Mouse (Mus musculus): ENCODE results near the gene Gng7. TPM values are rescaled to one million over a fixed set of nuclear protein-coding genes. Genes with fewer than 3 reads are reported as not detected.
A peak's percentile ranks its signal among the peaks of the same experiment; 100 is the strongest.

The Gng7 gene
- polyA plus RNA-seq, 1 experiment from 2014 or later: 22.7 TPM

- H3K4me2 ChIP-seq (ENCODE audit: low read depth, low read length): no peak overlapping the region
- peaks cover 23% of the 10 kb centered on the region for H3K27me3 ChIP-seq (ENCODE audit: control insufficient read depth, insufficient read depth, low read length)
- no peak for ATAC-seq (ENCODE audit: low read depth)
- no peak overlapping the region for H3K27ac ChIP-seq (ENCODE audit: low read depth, low read length)
- 90% methylated on average over 12 of the region's 12 CpGs for WGBS
- H3K36me3 ChIP-seq (ENCODE audit: control insufficient read depth, insufficient read depth, low read length): no peaks in the 10 kb centered on the region
- no peaks in the 10 kb centered on the region for H3K4me1 ChIP-seq (ENCODE audit: control insufficient read depth, insufficient read depth, low read length)
- H3K9ac ChIP-seq (replicated peaks; ENCODE audit: low read depth, low read length): no peak overlapping the region
- H3K9me3 ChIP-seq (ENCODE audit: control insufficient read depth, low read length): no peaks in the 10 kb centered on the region
- no peak overlapping the region for H3K4me3 ChIP-seq (ENCODE audit: low read depth, low read length)
Measured at GRCm38 (mm10) chr10:80984223-80984622, 30.5 kb downstream of the Gng7 start.

GRCm38 (mm10) chr10:80982381-80982780 is 32.4 kb downstream of the Gng7 start:
- H3K27me3 ChIP-seq (ENCODE audit: control insufficient read depth, insufficient read depth, low read length): peaks cover 23% of the 10 kb centered on the region
- no peaks in the 10 kb centered on the region for H3K36me3 ChIP-seq (ENCODE audit: control insufficient read depth, insufficient read depth, low read length)
- no peaks in the 10 kb centered on the region for H3K4me1 ChIP-seq (ENCODE audit: control insufficient read depth, insufficient read depth, low read length)
- no peak overlapping the region for H3K4me3 ChIP-seq (ENCODE audit: low read depth, low read length)
- H3K27ac ChIP-seq (ENCODE audit: low read depth, low read length): no peak overlapping the region
- no peaks in the 10 kb centered on the region for H3K9me3 ChIP-seq (ENCODE audit: control insufficient read depth, low read length)
- no peak overlapping the region for H3K9ac ChIP-seq (replicated peaks; ENCODE audit: low read depth, low read length)
- no peak for ATAC-seq (ENCODE audit: low read depth)
- WGBS: 55% methylated on average over 4 of the region's 4 CpGs
- no peak overlapping the region for H3K4me2 ChIP-seq (ENCODE audit: low read depth, low read length)

GRCm38 (mm10) chr10:80981564-80982112 is 33.1 kb downstream of the Gng7 start:
- Histone ChIP-seq H3K4me2 (ENCODE audit: low read depth, low read length) (no peak overlapping the region), H3K9ac (replicated peaks; ENCODE audit: low read depth, low read length) (no peak overlapping the region), H3K27me3 (ENCODE audit: control insufficient read depth, insufficient read depth, low read length) (peaks cover 18% of the 10 kb centered on the region), H3K9me3 (ENCODE audit: control insufficient read depth, low read length) (no peaks in the 10 kb centered on the region), H3K36me3 (ENCODE audit: control insufficient read depth, insufficient read depth, low read length) (no peaks in the 10 kb centered on the region), H3K4me3 (ENCODE audit: low read depth, low read length) (no peak overlapping the region), H3K27ac (ENCODE audit: low read depth, low read length) (no peak overlapping the region), H3K4me1 (ENCODE audit: control insufficient read depth, insufficient read depth, low read length) (no peaks in the 10 kb centered on the region)
- 57% methylated on average over 7 of the region's 7 CpGs for WGBS
- no peak for ATAC-seq (ENCODE audit: low read depth)

- H3K36me3 ChIP-seq (ENCODE audit: control insufficient read depth, insufficient read depth, low read length): no peaks in the 10 kb centered on the region
- ATAC-seq (ENCODE audit: low read depth): no peak
- no peak overlapping the region for H3K4me3 ChIP-seq (ENCODE audit: low read depth, low read length)
- H3K9me3 ChIP-seq (ENCODE audit: control insufficient read depth, low read length): no peaks in the 10 kb centered on the region
- no peaks in the 10 kb centered on the region for H3K27me3 ChIP-seq (ENCODE audit: control insufficient read depth, insufficient read depth, low read length)
- no peak overlapping the region for H3K9ac ChIP-seq (replicated peaks; ENCODE audit: low read depth, low read length)
- H3K27ac ChIP-seq (ENCODE audit: low read depth, low read length): no peak overlapping the region
- WGBS: 88% methylated on average over 11 of the region's 11 CpGs
- no peak overlapping the region for H3K4me2 ChIP-seq (ENCODE audit: low read depth, low read length)
- H3K4me1 ChIP-seq (ENCODE audit: control insufficient read depth, insufficient read depth, low read length): 0 out of 2 replicates have a peak, but pooled peaks cover 3% of the 10 kb centered on the region
Measured at GRCm38 (mm10) chr10:80975478-80975877, 39.3 kb downstream of the Gng7 start.

GRCm38 (mm10) chr10:80973722-80974121 is 41.0 kb downstream of the Gng7 start:
- Histone ChIP-seq H3K27ac (ENCODE audit: low read depth, low read length) (no peak overlapping the region), H3K9ac (replicated peaks; ENCODE audit: low read depth, low read length) (no peak overlapping the region), H3K4me1 (ENCODE audit: control insufficient read depth, insufficient read depth, low read length) (0 out of 2 replicates have a peak, but pooled peaks cover 3% of the 10 kb centered on the region), H3K27me3 (ENCODE audit: control insufficient read depth, insufficient read depth, low read length) (no peaks in the 10 kb centered on the region), H3K9me3 (ENCODE audit: control insufficient read depth, low read length) (no peaks in the 10 kb centered on the region), H3K4me2 (ENCODE audit: low read depth, low read length) (no peak overlapping the region), H3K4me3 (ENCODE audit: low read depth, low read length) (no peak overlapping the region), H3K36me3 (ENCODE audit: control insufficient read depth, insufficient read depth, low read length) (no peaks in the 10 kb centered on the region)
- no peak for ATAC-seq (ENCODE audit: low read depth)
- 87% methylated on average over 1 of the region's 1 CpGs for WGBS

- Histone ChIP-seq H3K27ac (ENCODE audit: low read depth, low read length) (0 out of 2 replicates have a peak overlapping the region, but pooled peaks have one; percentile 16), H3K4me1 (ENCODE audit: control insufficient read depth, insufficient read depth, low read length) (peaks cover 6% of the 10 kb centered on the region; the same call in 1 of the 2 replicates), H3K9me3 (ENCODE audit: control insufficient read depth, low read length) (no peaks in the 10 kb centered on the region), H3K27me3 (ENCODE audit: control insufficient read depth, insufficient read depth, low read length) (no peaks in the 10 kb centered on the region), H3K9ac (replicated peaks; ENCODE audit: low read depth, low read length) (no peak overlapping the region), H3K36me3 (ENCODE audit: control insufficient read depth, insufficient read depth, low read length) (no peaks in the 10 kb centered on the region), H3K4me2 (ENCODE audit: low read depth, low read length) (no peak overlapping the region), H3K4me3 (ENCODE audit: low read depth, low read length) (no peak overlapping the region)
- no peak for ATAC-seq (ENCODE audit: low read depth)
- WGBS: 49% methylated on average over 11 of the region's 11 CpGs
Measured at GRCm38 (mm10) chr10:80972071-80972987, 42.4 kb downstream of the Gng7 start.

- no peaks in the 10 kb centered on the region for H3K36me3 ChIP-seq (ENCODE audit: control insufficient read depth, insufficient read depth, low read length)
- no peak overlapping the region for H3K27ac ChIP-seq (ENCODE audit: low read depth, low read length)
- no peak for ATAC-seq (ENCODE audit: low read depth)
- no peaks in the 10 kb centered on the region for H3K27me3 ChIP-seq (ENCODE audit: control insufficient read depth, insufficient read depth, low read length)
- H3K4me1 ChIP-seq (ENCODE audit: control insufficient read depth, insufficient read depth, low read length): peaks cover 6% of the 10 kb centered on the region; the same call in 1 of the 2 replicates
- no peaks in the 10 kb centered on the region for H3K9me3 ChIP-seq (ENCODE audit: control insufficient read depth, low read length)
- no peak overlapping the region for H3K4me2 ChIP-seq (ENCODE audit: low read depth, low read length)
- no peak overlapping the region for H3K9ac ChIP-seq (replicated peaks; ENCODE audit: low read depth, low read length)
- WGBS: 74% methylated on average over 15 of the region's 15 CpGs
- H3K4me3 ChIP-seq (ENCODE audit: low read depth, low read length): no peak overlapping the region
Measured at GRCm38 (mm10) chr10:80971533-80971932, 43.2 kb downstream of the Gng7 start.

- no peak for ATAC-seq (ENCODE audit: low read depth)
- no peaks in the 10 kb centered on the region for H3K27me3 ChIP-seq (ENCODE audit: control insufficient read depth, insufficient read depth, low read length)
- H3K36me3 ChIP-seq (ENCODE audit: control insufficient read depth, insufficient read depth, low read length): no peaks in the 10 kb centered on the region
- no peak overlapping the region for H3K4me2 ChIP-seq (ENCODE audit: low read depth, low read length)
- H3K4me1 ChIP-seq (ENCODE audit: control insufficient read depth, insufficient read depth, low read length): peaks cover 6% of the 10 kb centered on the region; the same call in 1 of the 2 replicates
- H3K9me3 ChIP-seq (ENCODE audit: control insufficient read depth, low read length): no peaks in the 10 kb centered on the region
- no peak overlapping the region for H3K27ac ChIP-seq (ENCODE audit: low read depth, low read length)
- no peak overlapping the region for H3K4me3 ChIP-seq (ENCODE audit: low read depth, low read length)
- WGBS: 85% methylated on average over 8 of the region's 8 CpGs
- no peak overlapping the region for H3K9ac ChIP-seq (replicated peaks; ENCODE audit: low read depth, low read length)
Measured at GRCm38 (mm10) chr10:80970159-80970558, 44.6 kb downstream of the Gng7 start.

- H3K4me1 ChIP-seq (ENCODE audit: control insufficient read depth, insufficient read depth, low read length): peaks cover 6% of the 10 kb centered on the region; the same call in 1 of the 2 replicates
- 79% methylated on average over 3 of the region's 3 CpGs for whole genome bisulfite sequencing
- no peaks in the 10 kb centered on the region for H3K36me3 ChIP-seq (ENCODE audit: control insufficient read depth, insufficient read depth, low read length)
- H3K27me3 ChIP-seq (ENCODE audit: control insufficient read depth, insufficient read depth, low read length): no peaks in the 10 kb centered on the region
- H3K9ac ChIP-seq (replicated peaks; ENCODE audit: low read depth, low read length): no peak overlapping the region
- no peak overlapping the region for H3K4me3 ChIP-seq (ENCODE audit: low read depth, low read length)
- ATAC-seq (ENCODE audit: low read depth): no peak
- no peak overlapping the region for H3K27ac ChIP-seq (ENCODE audit: low read depth, low read length)
- H3K4me2 ChIP-seq (ENCODE audit: low read depth, low read length): no peak overlapping the region
- H3K9me3 ChIP-seq (ENCODE audit: control insufficient read depth, low read length): no peaks in the 10 kb centered on the region
Measured at GRCm38 (mm10) chr10:80969298-80969697, 45.4 kb downstream of the Gng7 start.

Data from neural tube, embryonic 14.5 days (tissue).